Mouse (Mus musculus) c-Kit-positive CD71-positive TER-119-negative erythroid progenitor cells, embryonic 14.5 days (primary cell): Measurements from ENCODE around the gene Arnt.

ENCODE experiments used
- DNase-seq: peaks from one replicate; pipeline ENCODE4 v3.0.0-alpha.2; 2013; ENCODE audit warnings: low read depth

Gene Arnt

GRCm38 (mm10) chr3:95457758-95458157, 23.6 kb downstream of the Arnt start:
- DNase-seq = no peak

- no peak for DNase-seq
Observed at GRCm38 (mm10) chr3:95459381-95459780, 25.2 kb downstream of the Arnt start.

GRCm38 (mm10) chr3:95463852-95464251, 29.7 kb downstream of the Arnt start:
- no peak for DNase-seq

DNA sequence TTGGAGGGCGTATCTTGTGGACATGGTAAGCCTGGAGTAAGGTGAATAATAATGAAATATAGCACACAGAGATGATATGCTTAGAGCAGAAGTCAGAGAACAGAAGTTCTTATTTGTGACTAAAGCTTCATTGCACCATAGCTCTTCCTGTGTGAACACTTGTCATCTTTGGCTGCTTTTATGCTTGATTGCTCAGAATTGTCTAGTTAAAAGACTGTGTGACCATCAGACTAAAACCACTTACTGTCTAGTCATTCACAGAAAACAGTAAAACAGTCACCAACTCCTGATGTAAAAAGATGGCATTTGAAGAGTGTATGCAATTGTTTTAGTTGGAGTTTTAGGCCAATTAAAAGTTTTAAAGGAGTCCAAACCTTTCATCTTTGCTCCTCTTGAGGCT, 44.8 kb downstream of the Arnt start:
- no peak for DNase-seq

GRCm38 (mm10) chr3:95486421-95486820, 52.2 kb downstream of the Arnt start:
- no peak for DNase-seq

GRCm38 (mm10) chr3:95488679-95489078, 54.5 kb downstream of the Arnt start:
- DNase-seq = no peak

- no peak for DNase-seq
Observed at GRCm38 (mm10) chr3:95490238-95490637, 56.0 kb downstream of the Arnt start.

- no peak for DNase-seq
Observed at GRCm38 (mm10) chr3:95494342-95494741, 60.2 kb downstream of the Arnt start.

DNA sequence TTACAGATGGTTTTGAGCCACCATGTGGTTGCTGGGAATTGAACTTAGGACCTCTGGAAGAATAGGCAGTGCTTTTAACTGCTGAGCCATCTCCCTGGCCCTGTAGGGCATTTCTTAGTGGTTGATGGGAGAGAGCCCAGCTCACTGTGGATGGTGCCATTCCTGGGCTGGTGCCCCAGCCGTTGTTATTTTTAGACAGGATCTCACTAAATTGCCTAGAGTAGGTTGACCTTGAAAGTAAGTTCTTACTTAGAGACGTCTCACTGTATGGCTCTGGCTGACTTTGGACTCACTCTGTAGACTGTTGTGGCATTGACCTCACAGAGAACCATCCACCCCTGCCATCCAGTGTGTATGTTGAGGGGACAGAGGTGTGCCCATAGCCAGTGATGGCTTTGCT, 64.0 kb downstream of the Arnt start:
- no peak for DNase-seq

DNA sequence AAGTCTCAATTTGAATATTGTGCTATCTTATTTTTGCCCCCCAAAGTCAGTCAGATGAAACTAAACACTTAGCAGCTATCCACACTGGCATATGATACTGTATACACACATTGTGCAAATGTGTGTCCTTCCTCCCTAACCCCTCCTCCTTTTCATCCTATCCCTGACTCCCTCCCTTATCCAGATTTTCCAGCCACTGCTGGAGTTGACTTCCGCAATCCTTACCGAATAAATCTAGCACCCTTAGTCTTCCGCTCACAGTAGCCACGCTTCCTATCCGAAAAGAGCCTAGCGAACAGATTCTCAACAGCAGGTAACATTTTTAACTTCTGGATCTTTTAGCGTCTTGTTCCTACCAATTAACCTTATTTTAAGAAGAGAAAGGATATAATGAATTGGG, 64.8 kb downstream of the Arnt start, which contains the start of gene Ctsk:
Ctsk (plus strand) TSS at position 233 of the 400 bp plus-strand sequence.
- no peak for DNase-seq

DNA sequence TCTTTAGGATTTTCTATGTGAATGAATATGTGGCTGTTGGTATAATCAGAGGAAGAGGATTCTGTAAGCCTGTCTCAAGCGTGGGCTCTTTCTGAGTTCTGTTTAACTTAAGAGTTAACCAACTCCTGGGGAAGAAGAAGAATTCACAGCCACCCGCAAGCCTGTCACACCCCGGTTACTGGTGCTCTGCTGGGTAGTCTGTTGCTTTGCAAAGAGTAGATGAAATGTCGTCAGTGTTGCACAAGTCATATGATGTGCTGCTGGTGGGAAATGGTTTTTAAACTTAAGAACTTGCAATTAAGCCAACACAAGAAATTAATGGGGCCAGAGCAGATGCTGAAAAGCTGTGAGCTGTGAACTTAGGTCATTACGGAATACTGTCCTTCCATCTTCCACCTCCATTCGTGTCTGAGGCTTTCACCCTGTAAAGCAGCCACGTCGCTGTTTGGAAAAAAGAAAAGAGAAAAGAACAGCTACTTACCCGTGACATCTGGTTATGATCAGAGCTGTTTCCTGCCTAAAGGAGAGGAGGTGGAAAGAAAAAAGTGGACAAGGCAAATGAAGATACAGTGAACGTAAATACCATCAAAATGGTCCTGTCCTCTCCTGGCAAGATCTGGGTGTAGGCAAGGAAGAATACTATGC, 65.4 kb downstream of the Arnt start:
- DNase-seq = no peak

DNA sequence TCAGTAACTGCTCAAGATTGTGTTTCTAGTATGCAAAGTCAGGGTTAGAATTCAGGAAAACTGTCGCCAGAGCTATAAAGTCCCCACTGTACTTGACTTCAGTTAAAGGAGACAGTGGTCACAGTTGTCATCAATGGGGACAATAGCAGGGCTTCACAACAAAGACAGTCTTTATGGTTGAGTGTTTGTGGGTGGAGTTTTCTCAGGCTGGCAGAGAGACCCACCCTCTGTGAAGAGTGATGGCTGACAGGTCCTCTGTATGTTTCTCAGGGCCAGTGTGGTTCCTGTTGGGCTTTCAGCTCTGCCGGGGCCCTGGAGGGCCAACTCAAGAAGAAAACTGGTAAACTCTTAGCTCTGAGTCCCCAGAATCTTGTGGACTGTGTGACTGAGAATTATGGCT, 68.1 kb downstream of the Arnt start:
- DNase-seq = no peak

DNA sequence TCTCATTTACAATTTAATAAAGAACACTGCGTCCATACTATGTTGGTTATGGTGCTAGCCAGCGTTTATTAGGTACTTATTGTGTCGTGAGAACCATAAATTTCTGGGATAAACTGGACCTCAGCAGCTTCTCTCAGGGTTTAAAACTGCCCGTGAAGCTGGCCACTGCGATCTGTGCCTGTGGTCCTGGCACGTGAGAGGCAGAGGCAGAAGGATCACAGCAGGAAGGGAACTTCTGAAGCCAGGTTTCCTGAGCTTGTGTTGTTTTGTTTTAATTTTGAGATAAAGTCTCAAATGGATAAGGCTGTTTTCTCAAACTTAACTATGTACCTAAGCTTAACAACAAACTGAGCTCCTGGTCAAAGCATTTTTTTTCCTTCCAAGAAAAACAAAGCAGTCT, 75.2 kb downstream of the Arnt start:
- no peak for DNase-seq

- no peak for DNase-seq
Observed at GRCm38 (mm10) chr3:95511611-95512180, 77.5 kb downstream of the Arnt start.

DNA sequence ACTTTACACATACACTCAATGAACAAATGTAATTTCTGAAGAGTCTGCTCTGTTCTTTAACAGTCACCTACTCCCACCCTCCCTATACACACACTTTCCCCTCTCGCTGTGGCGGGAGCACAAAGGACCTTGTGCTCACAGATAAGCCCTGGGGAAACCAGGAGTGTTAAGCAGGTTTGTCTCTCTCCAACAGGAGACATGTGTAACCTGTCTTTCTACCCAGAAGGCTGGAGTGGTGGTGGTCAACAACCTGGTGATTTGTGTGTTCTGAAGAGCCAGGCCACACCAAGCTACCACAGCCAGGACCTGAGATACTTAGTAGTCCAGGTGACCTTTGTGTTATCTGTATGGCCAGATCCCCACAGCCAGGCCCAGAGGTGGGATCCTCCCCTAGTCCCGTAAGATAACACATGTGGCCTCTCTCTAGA, 82.4 kb downstream of the Arnt start:
- DNase-seq = peak; percentile 63

DNA sequence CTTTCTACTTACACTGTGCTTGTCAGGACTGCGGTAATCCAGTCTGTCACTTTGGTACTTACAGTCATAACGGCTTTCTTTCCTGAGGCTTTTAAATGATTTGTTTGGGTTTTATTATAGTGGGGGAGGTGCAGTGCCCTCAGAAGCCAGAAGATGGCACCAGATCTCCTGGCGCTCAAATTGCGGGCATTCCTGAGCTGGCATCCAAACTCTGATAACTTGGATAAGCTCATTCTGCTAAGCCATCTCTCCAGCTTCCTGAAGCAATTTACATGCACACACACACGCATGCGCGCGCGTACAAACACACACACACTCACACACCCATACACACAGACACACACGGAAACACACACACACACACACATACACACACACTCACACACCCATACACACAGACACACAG, 83.3 kb downstream of the Arnt start:
- peak; percentile 71 for DNase-seq

- no peak for DNase-seq
Observed at GRCm38 (mm10) chr3:95518891-95519290, 84.7 kb downstream of the Arnt start.

GRCm38 (mm10) chr3:95519315-95519714, 85.1 kb downstream of the Arnt start:
- peak; percentile 73 for DNase-seq

GRCm38 (mm10) chr3:95520100-95520499, 85.9 kb downstream of the Arnt start:
- no peak for DNase-seq

- no peak for DNase-seq
Observed at GRCm38 (mm10) chr3:95521168-95521567, 87.0 kb downstream of the Arnt start.

- DNase-seq = no peak
Observed at GRCm38 (mm10) chr3:95523662-95524061, 89.5 kb downstream of the Arnt start.

DNA sequence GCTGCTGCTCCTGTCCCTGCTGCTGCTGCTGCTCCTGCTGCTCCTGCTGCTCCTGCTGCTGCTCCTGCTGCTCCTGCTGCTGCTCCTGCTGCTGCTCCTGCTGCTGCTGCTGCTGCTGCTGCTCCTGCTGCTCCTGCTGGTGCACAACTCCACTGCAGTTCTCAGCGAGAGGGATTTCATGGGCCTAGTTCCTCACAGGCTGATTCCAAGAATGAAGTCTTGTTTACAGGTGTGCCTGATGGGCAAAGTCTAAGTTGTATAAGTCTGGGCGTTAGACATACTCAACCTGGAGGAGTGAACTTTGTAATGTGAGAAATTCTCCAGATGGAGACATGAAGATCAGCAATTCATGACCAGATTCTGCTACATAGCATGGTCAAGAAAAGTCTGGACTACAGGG, 90.5 kb downstream of the Arnt start:
- DNase-seq = no peak

DNA sequence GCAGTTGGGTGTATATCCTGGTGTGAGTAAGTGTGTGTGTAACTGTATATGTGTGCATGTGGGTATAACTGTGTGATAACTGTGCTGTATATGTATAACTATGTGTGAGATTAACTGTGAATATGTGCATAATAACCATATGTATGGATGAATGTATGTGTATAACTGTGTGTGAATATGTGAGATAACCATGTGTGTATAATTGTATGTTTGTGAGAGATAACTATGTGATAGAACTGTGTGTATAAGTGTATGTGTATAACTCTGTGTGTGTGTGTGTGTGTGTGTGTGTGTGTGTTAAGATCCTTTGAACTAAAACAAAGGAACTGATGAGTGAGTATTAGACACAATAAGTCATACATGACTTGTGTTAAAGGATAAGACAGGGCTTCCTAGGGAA, 91.9 kb downstream of the Arnt start:
- DNase-seq = no peak

- no peak for DNase-seq
Observed at GRCm38 (mm10) chr3:95526622-95527211, 92.5 kb downstream of the Arnt start, which contains the start of gene Ctss. Gene Ctss, plus strand, starts transcription at chr3:95526786.
